Mouse (Mus musculus): Measurements from ENCODE around the gene Gm6583.

- TF ChIP-seq CTCF (conservative IDR thresholded peaks at IDR 0.05; ENCODE audit: insufficient read depth, insufficient read length, low read depth, low read length) (no peak), POLR2A (IDR thresholded peaks at IDR 0.05; ENCODE audit: low read depth, low read length) (no peak)
Observed at GRCm38 (mm10) chr5:112326446-112327009, 29.3 kb downstream of the Gm6583 start.

Measured in kidney, adult 2 months (tissue).